Mouse (Mus musculus): ENCODE results near the gene Olfr1086.
"Not testable (repeated sequence)": the region's sequence is repeated elsewhere in the genome, so short reads cannot be mapped to it uniquely, and the experiment has no call there.

Olfr1086 gene

DNA sequence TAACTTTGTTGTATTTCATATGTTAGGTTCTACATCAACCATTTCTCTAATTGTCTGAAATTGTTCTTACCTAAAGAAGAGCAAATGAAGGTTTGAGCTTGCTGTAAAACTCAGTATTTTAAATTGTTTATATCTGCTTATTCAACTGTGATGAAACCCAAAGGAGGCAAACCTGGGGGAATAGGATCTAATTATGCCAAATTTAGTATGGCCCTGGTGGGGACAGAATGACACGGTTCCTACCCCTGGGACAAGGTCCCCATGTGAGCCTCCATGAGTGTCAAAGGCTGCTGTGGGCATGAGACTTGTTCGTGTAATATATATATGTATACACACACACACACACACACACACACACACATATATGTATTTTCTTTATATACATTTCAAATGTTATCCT lies at the start of gene Olfr1086:
Gene Olfr1086 (minus strand): TSS at position 101 of the 400 bp plus-strand sequence.
- POLR2A ChIA-PET: no interaction called here
- CTCF ChIA-PET: no interaction called here

DNA sequence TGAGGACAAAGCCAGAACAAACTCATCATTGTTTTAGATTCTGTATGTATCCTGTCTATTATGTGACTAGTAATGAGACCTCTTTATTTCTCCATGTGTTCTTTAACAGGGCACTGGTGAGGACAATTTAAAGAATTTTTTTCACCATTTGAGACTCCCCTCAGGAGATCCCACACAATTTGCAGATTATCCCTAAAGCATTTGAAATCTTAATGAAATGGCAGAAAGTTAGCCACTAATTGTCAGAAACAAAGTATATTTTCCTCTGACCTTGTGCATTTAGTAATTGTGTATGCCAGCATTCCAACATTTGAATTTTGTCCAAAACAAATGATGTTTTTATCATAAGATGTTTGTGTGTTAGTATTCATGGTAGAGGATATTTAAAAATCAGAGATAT lies 18.4 kb upstream of the Olfr1086 start, which contains the start of gene Olfr1087:
Gene Olfr1087 (minus strand): TSS at position 101 of the 400 bp plus-strand sequence.
- CTCF ChIA-PET: no interaction called here

DNA sequence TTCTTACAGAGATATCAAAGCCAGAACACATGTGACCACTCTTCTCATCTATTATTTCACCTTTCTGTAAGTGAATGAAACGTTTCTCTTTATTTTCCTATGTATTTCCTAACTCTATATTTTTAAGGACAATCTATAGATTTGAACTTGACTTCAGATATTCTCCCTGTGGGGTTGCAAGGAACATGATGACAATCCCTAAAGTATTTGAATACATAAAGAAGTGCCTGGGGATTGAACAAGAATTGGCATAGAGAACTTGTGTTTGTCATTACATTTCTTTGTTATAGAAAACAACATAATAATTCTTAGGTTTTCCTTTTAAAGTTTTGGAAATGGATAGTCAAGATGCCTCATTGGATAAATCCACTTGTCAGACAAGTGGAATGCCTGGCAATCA lies 18.0 kb downstream of the Olfr1086 start, which contains the start of gene Olfr1085:
Gene Olfr1085 (minus strand): TSS at position 101 of the 400 bp plus-strand sequence.
- ChIA-PET CTCF (no interaction called here), POLR2A (no interaction called here)

More for the DNA sequence above, 18.4 kb upstream of the Olfr1086 start, which contains the start of gene Olfr1087:
- POLR2A ChIA-PET: no interaction called here

DNA sequence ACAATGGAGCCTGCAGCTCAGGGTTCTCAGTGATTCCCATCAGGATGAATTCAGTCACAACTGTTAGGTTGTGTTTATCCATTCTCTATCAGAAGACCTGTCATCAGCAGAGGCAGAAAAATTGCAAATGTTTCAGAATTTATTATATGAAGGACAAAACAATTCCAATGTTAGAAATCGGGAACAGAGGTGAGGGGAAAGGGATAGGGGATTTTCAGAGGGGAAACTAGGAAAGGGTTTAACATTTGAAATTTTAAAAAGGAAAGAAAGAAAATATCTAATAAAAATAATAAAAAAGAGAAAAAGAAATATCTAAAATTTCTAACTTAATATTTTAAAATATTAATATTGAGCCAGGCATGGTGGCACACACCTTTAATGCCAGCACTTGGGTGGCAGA lies 40.3 kb downstream of the Olfr1086 start, which contains the start of gene Olfr1084:
Gene Olfr1084 (minus strand): TSS at position 101 of the 400 bp plus-strand sequence.
- CTCF ChIA-PET, POLR2A ChIA-PET: not testable (repeated sequence)
